Mouse (Mus musculus) heart, embryonic 14.5 days (tissue): ENCODE data around the gene Col9a1. TPM values are rescaled to one million over a fixed set of nuclear protein-coding genes. Genes with fewer than 3 reads are reported as not detected.

Experiments
- polyA plus RNA-seq: library from polyadenylated mRNA; unstranded; fragments of >200 nt; fragmentation: Nextera tagmentation; extraction: Ambion mirVana; gene quantifications from 2 replicates; pipeline ENCODE4 v1.2.1, GENCODE M21; 2014

Col9a1 gene
- polyA plus RNA-seq, 1 experiment from 2014 or later: 6.9 TPM

Other genes starting within 250 kb of the Col9a1 start
- 83.7 and 99.1 TPM in 2 replicates for gene Sdhaf4, start 172.0 kb upstream of the Col9a1 start, polyA plus RNA-seq
- 25.6 and 28.9 TPM in 2 replicates for gene Fam135a, start 77.3 kb upstream of the Col9a1 start, polyA plus RNA-seq